15 mouse cellular contexts compared by ENCODE assay signal in genomic region chr15:85049758-85050157, GRCm38 (mm10). TPM values are rescaled to one million over a fixed set of nuclear protein-coding genes. Genes with fewer than 3 reads are reported as not detected.
"Had no signal": no experiment of that assay in that cellular context is flagged by ENCODE, and none has a peak within 500 bp of the region (broad histone marks: within the 10 kb centered on the region; RNA-seq: fewer than 3 reads in every experiment).

No protein-coding gene starts in this region.

- DNase-seq: kidney, adult 18-20 months; kidney, postnatal 14 days; lung, postnatal 14 days; right cerebral cortex, adult 18-20 months; thymus, postnatal 36 days had no signal

- H3K4me3 ChIP-seq: intestine, embryonic 15.5 days; kidney, embryonic 15.5 days; limb, embryonic 12.5 days; lung, embryonic 15.5 days; megakaryocyte, embryonic 14.5 days; midbrain, embryonic 12.5 days had no signal

- H3K9me3 ChIP-seq: intestine, embryonic 15.5 days; kidney, embryonic 15.5 days; limb, embryonic 12.5 days; lung, embryonic 15.5 days; megakaryocyte, embryonic 14.5 days; midbrain, embryonic 12.5 days had no signal

- H3K9ac ChIP-seq: intestine, embryonic 15.5 days; kidney, embryonic 15.5 days; limb, embryonic 12.5 days; lung, embryonic 15.5 days; midbrain, embryonic 12.5 days had no signal

- H3K27me3 ChIP-seq: intestine, embryonic 15.5 days; kidney, embryonic 15.5 days; limb, embryonic 12.5 days; lung, embryonic 15.5 days; megakaryocyte, embryonic 14.5 days; midbrain, embryonic 12.5 days had no signal

- ATAC-seq: intestine, embryonic 15.5 days; midbrain, embryonic 16.5 days had no signal

- H3K4me1 ChIP-seq: intestine, embryonic 15.5 days; kidney, embryonic 15.5 days; limb, embryonic 12.5 days; lung, embryonic 15.5 days; midbrain, embryonic 12.5 days had no signal

- H3K4me2 ChIP-seq: intestine, embryonic 15.5 days; kidney, embryonic 15.5 days; limb, embryonic 12.5 days; lung, embryonic 15.5 days; midbrain, embryonic 12.5 days had no signal

- H3K27ac ChIP-seq: intestine, embryonic 15.5 days; kidney, embryonic 15.5 days; limb, embryonic 12.5 days; lung, embryonic 15.5 days; macrophage; midbrain, embryonic 12.5 days had no signal

RNA-seq across cellular contexts. Expression of gene Upk3a, which starts 32.8 kb away (rescaled TPM):
- total RNA-seq: left cerebral cortex, postnatal 36 days; liver, adult 2 months had no signal
- polyA plus RNA-seq: limb, embryonic 12.5 days; liver, adult 2 months; macrophage had no signal
